Comparison of ENCODE assay signal across 13 mouse cellular contexts in genomic region chr16:23114339-23115171, GRCm38 (mm10). TPM values are rescaled to one million over a fixed set of nuclear protein-coding genes. Genes with fewer than 3 reads are reported as not detected.
A peak's percentile ranks its signal among the peaks of the same experiment; 100 is the strongest.
DNase-seq lines count a peak whose midpoint lies in the region; ATAC-seq and TF ChIP-seq lines count a peak whose summit lies in the region.
"Had no signal": no experiment of that assay in that cellular context is flagged by ENCODE, and none has a peak within 500 bp of the region (broad histone marks: within the 10 kb centered on the region; RNA-seq: fewer than 3 reads in every experiment).

No protein-coding gene starts in this region.

- peak; percentile 20 for DNase-seq in thymus, postnatal 25 days
- DNase-seq in thymus, adult 2 months = no peak
- DNase-seq in limb, embryonic 14.5 days (ENCODE audit: low spot score) = no peak
- DNase-seq in spleen, postnatal 4 days (ENCODE audit: low spot score in 2 of 2) = no peak
- no peak for DNase-seq in gastrocnemius, postnatal 10 days
- no peak for DNase-seq in heart, postnatal 36 days
- DNase-seq: adrenal gland, postnatal 36 days; kidney, postnatal 36 days had no signal

- peaks cover 24% of the 10 kb centered on the region for H3K4me1 ChIP-seq in forebrain, embryonic 13.5 days
- peaks cover 22% of the 10 kb centered on the region for H3K4me1 ChIP-seq in forebrain, embryonic 12.5 days
- H3K4me1 ChIP-seq in thymus, adult 2 months (replicated peaks; ENCODE audit: control insufficient read depth, insufficient read depth, low read length) = no peaks in the 10 kb centered on the region
- H3K4me1 ChIP-seq in limb, embryonic 14.5 days (ENCODE audit: control insufficient read depth, insufficient read depth, low read length) = peaks cover 10% of the 10 kb centered on the region

- peaks cover 76% of the 10 kb centered on the region for H3K36me3 ChIP-seq in forebrain, embryonic 13.5 days (ENCODE audit: poor library complexity, severe bottlenecking)
- H3K36me3 ChIP-seq in forebrain, embryonic 12.5 days (replicated peaks) = peaks cover 76% of the 10 kb centered on the region
- H3K36me3 ChIP-seq in thymus, adult 2 months (ENCODE audit: control insufficient read depth, insufficient read depth, low read length) = peaks cover 65% of the 10 kb centered on the region
- peaks cover 66% of the 10 kb centered on the region for H3K36me3 ChIP-seq in limb, embryonic 14.5 days (ENCODE audit: control insufficient read depth, insufficient read depth, low read length)

- no peak overlapping the region for H3K4me3 ChIP-seq in forebrain, embryonic 13.5 days
- no peak overlapping the region for H3K4me3 ChIP-seq in forebrain, embryonic 12.5 days (replicated peaks)
- H3K4me3 ChIP-seq in thymus, adult 2 months (ENCODE audit: control insufficient read depth, insufficient read depth, low read length) = no peak overlapping the region
- H3K4me3 ChIP-seq in limb, embryonic 14.5 days (replicated peaks; ENCODE audit: low read length) = no peak overlapping the region
- H3K4me3 ChIP-seq: embryonic facial prominence, embryonic 12.5 days; limb, embryonic 15.5 days had no signal

- no peaks in the 10 kb centered on the region for H3K9me3 ChIP-seq in forebrain, embryonic 13.5 days (replicated peaks)
- no peaks in the 10 kb centered on the region for H3K9me3 ChIP-seq in forebrain, embryonic 12.5 days
- H3K9me3 ChIP-seq in limb, embryonic 14.5 days (ENCODE audit: control insufficient read depth, low read length) = no peaks in the 10 kb centered on the region
- H3K9me3 ChIP-seq: embryonic facial prominence, embryonic 12.5 days; limb, embryonic 15.5 days had no signal

- H3K27ac ChIP-seq in forebrain, embryonic 13.5 days = no peak overlapping the region
- H3K27ac ChIP-seq in forebrain, embryonic 12.5 days = no peak overlapping the region
- no peak overlapping the region for H3K27ac ChIP-seq in thymus, adult 2 months (ENCODE audit: control insufficient read depth, insufficient read depth, low read length)
- no peak overlapping the region for H3K27ac ChIP-seq in limb, embryonic 14.5 days (replicated peaks; ENCODE audit: low read depth, low read length)
- H3K27ac ChIP-seq: embryonic facial prominence, embryonic 12.5 days; limb, embryonic 15.5 days had no signal

- no peak for TF ChIP-seq CTCF in thymus, adult 2 months (IDR thresholded peaks at IDR 0.05; ENCODE audit: borderline replicate concordance, control insufficient read depth, extremely low read depth, insufficient read depth, low read length, poor library complexity)

- 70% methylated on average over 5 of the region's 5 CpGs for WGBS in forebrain, embryonic 13.5 days
- 68% methylated on average over 5 of the region's 5 CpGs for whole genome bisulfite sequencing in forebrain, embryonic 12.5 days
- WGBS in thymus, adult 2 months = 63% methylated on average over 5 of the region's 5 CpGs
- WGBS in limb, embryonic 14.5 days = 63% methylated on average over 5 of the region's 5 CpGs

- no peak for TF ChIP-seq POLR2A in thymus, adult 2 months (IDR thresholded peaks at IDR 0.05; ENCODE audit: control insufficient read depth, extremely low read depth, insufficient read depth, low read length, poor library complexity)
- TF ChIP-seq POLR2A in limb, embryonic 14.5 days (IDR thresholded peaks at IDR 0.05; ENCODE audit: borderline replicate concordance, extremely low read depth, insufficient read depth, insufficient read length) = no peak

- ATAC-seq in forebrain, embryonic 13.5 days = 0 out of 2 replicates have a peak, but pooled peaks have one; percentile 15
- no peak for ATAC-seq in forebrain, embryonic 12.5 days (ENCODE audit: low FRiP score)
- ATAC-seq in limb, embryonic 14.5 days (ENCODE audit: low FRiP score, low read depth) = 0 out of 2 replicates have a peak, but pooled peaks have one; percentile 12

- no peak overlapping the region for H3K4me2 ChIP-seq in forebrain, embryonic 13.5 days
- no peak overlapping the region for H3K4me2 ChIP-seq in forebrain, embryonic 12.5 days
- no peak overlapping the region for H3K4me2 ChIP-seq in limb, embryonic 14.5 days (replicated peaks; ENCODE audit: low read depth, low read length, severe bottlenecking)
- H3K4me2 ChIP-seq: embryonic facial prominence, embryonic 12.5 days; heart, embryonic 11.5 days; limb, embryonic 15.5 days had no signal

- H3K9ac ChIP-seq in forebrain, embryonic 13.5 days = no peak overlapping the region
- H3K9ac ChIP-seq in forebrain, embryonic 12.5 days = no peak overlapping the region
- H3K9ac ChIP-seq in limb, embryonic 14.5 days (ENCODE audit: low read depth, low read length, severe bottlenecking) = no peak overlapping the region
- H3K9ac ChIP-seq: embryonic facial prominence, embryonic 12.5 days; limb, embryonic 15.5 days had no signal

- intact Hi-C loops in heart, postnatal 36 days (cut with DNase I) = no loop called here

- H3K27me3 ChIP-seq in forebrain, embryonic 13.5 days = no peaks in the 10 kb centered on the region
- no peaks in the 10 kb centered on the region for H3K27me3 ChIP-seq in forebrain, embryonic 12.5 days
- no peaks in the 10 kb centered on the region for H3K27me3 ChIP-seq in thymus, adult 2 months (ENCODE audit: control insufficient read depth, insufficient read depth, low read length)
- H3K27me3 ChIP-seq in limb, embryonic 14.5 days (ENCODE audit: control insufficient read depth, insufficient read depth, low read length) = no peaks in the 10 kb centered on the region
- H3K27me3 ChIP-seq: embryonic facial prominence, embryonic 12.5 days; limb, embryonic 15.5 days had no signal

RNA-seq across cellular contexts. Expression of gene Eif4a2, which starts 7.3 kb away (rescaled TPM):
- polyA plus RNA-seq in forebrain, embryonic 13.5 days (2015; fragmentation: Nextera tagmentation; extraction: Ambion mirVana) = 229 and 252 TPM in 2 replicates
- 221 and 223 TPM in 2 replicates for polyA plus RNA-seq in forebrain, embryonic 12.5 days (2016; fragmentation: Nextera tagmentation; extraction: Ambion mirVana)
- polyA plus RNA-seq in thymus, adult 2 months (2012; rRNA removed) = 109 and 137 TPM in 2 replicates
- 640 and 683 TPM in 2 replicates for polyA plus RNA-seq in limb, embryonic 14.5 days (2012; rRNA removed)
- 260 and 283 TPM in 2 replicates for polyA plus RNA-seq in limb, embryonic 14.5 days (2014; fragmentation: Nextera tagmentation; extraction: Ambion mirVana)
- total RNA-seq in gastrocnemius, postnatal 10 days (2021) = 100 to 1,000 TPM; 272 to 309 TPM
- 100 to 1,000 TPM; 379 to 387 TPM for total RNA-seq in heart, postnatal 36 days (2021)

RNA-seq across cellular contexts. Expression of gene Rfc4, which starts 13.0 kb away (rescaled TPM):
- 150 and 164 TPM in 2 replicates for polyA plus RNA-seq in forebrain, embryonic 13.5 days (2015; fragmentation: Nextera tagmentation; extraction: Ambion mirVana)
- 181 and 190 TPM in 2 replicates for polyA plus RNA-seq in forebrain, embryonic 12.5 days (2016; fragmentation: Nextera tagmentation; extraction: Ambion mirVana)
- polyA plus RNA-seq in thymus, adult 2 months (2012; rRNA removed) = 2.6 and 3.4 TPM in 2 replicates
- polyA plus RNA-seq in limb, embryonic 14.5 days (2012; rRNA removed) = 9.0 and 12.1 TPM in 2 replicates
- 90.1 and 91.4 TPM in 2 replicates for polyA plus RNA-seq in limb, embryonic 14.5 days (2014; fragmentation: Nextera tagmentation; extraction: Ambion mirVana)
- 1 to 10 TPM; 7.4 to 8.2 TPM for total RNA-seq in gastrocnemius, postnatal 10 days (2021)
- 1 to 10 TPM; 5.7 to 7.2 TPM for total RNA-seq in heart, postnatal 36 days (2021)

RNA-seq across cellular contexts. Expression of gene Adipoq, which starts 31.8 kb away (rescaled TPM):
- not detected in 2 replicates for polyA plus RNA-seq in forebrain, embryonic 13.5 days (2015; fragmentation: Nextera tagmentation; extraction: Ambion mirVana)
- not detected in 2 replicates for polyA plus RNA-seq in forebrain, embryonic 12.5 days (2016; fragmentation: Nextera tagmentation; extraction: Ambion mirVana)
- polyA plus RNA-seq in thymus, adult 2 months (2012; rRNA removed) = 52.4 and 61.3 TPM in 2 replicates
- polyA plus RNA-seq in limb, embryonic 14.5 days (2012; rRNA removed) = 0.29 and 0.38 TPM in 2 replicates
- 0.26 TPM in 1 of 2 replicates, not detected in the other for polyA plus RNA-seq in limb, embryonic 14.5 days (2014; fragmentation: Nextera tagmentation; extraction: Ambion mirVana)
- 10 to 100 TPM; 12.4 to 15.1 TPM for total RNA-seq in gastrocnemius, postnatal 10 days (2021)
- 10 to 100 TPM in 1 of 2 experiments, 1 to 10 TPM in 1; 3.7 to 11.8 TPM for total RNA-seq in heart, postnatal 36 days (2021)
- polyA plus RNA-seq: embryonic facial prominence, embryonic 12.5 days; limb, embryonic 15.5 days had no signal

RNA-seq across cellular contexts. Expression of gene Kng1, which starts 56.9 kb away (rescaled TPM):
- 0.69 TPM in 1 of 2 replicates, not detected in the other for polyA plus RNA-seq in forebrain, embryonic 13.5 days (2015; fragmentation: Nextera tagmentation; extraction: Ambion mirVana)
- polyA plus RNA-seq in forebrain, embryonic 12.5 days (2016; fragmentation: Nextera tagmentation; extraction: Ambion mirVana) = not detected in 2 replicates
- polyA plus RNA-seq in thymus, adult 2 months (2012; rRNA removed) = 0.05 and 0.98 TPM in 2 replicates
- 0.23 and 0.60 TPM in 2 replicates for polyA plus RNA-seq in limb, embryonic 14.5 days (2012; rRNA removed)
- polyA plus RNA-seq in limb, embryonic 14.5 days (2014; fragmentation: Nextera tagmentation; extraction: Ambion mirVana) = 0.14 TPM in 1 of 2 replicates, not detected in the other
- total RNA-seq in gastrocnemius, postnatal 10 days (2021) = 1 to 10 TPM in 1 of 2 experiments, not detected in 1; 1.7 TPM
- not detected for total RNA-seq in heart, postnatal 36 days (2021)
- polyA plus RNA-seq: embryonic facial prominence, embryonic 12.5 days had no signal

Comparison
In these comparisons a context has a peak if more than half of its experiments do, and no peak if none do; other contexts are left out.
1. RNA of gene Adipoq, which starts 31.8 kb away (polyA plus RNA-seq): 52.4 to 61.3 TPM in thymus, adult 2 months; 0.26 to 0.38 TPM in limb, embryonic 14.5 days, not detected in forebrain, embryonic 12.5 days and not detected in forebrain, embryonic 13.5 days; every median in the first group is over 10 times any median in the second.